Mouse (Mus musculus) megakaryocyte-erythroid progenitor cell, adult 5-6 weeks (primary cell): ENCODE measurements around the gene Adcy5. TPM values are rescaled to one million over a fixed set of nuclear protein-coding genes. Genes with fewer than 3 reads are reported as not detected.

Experiments used
- ATAC-seq: replicated peaks from 2 replicates; pipeline ENCODE4 v1.8.0; 2016; ENCODE audit warnings: mild to moderate bottlenecking, inconsistent platforms; ENCODE audit not compliant: severe bottlenecking, poor library complexity, low FRiP score, low TSS enrichment
- total RNA-seq, 2 experiments: library from RNA; stranded (forward) in 1 of 2; stranded (reverse) in 1 of 2; fragments of 200-1000, 215-1000 nt in 1 of 2; fragments of >200 nt in 1 of 2; fragmentation: Nextera tagmentation in 1 of 2; gene quantifications; 2 replicates each; pipeline ENCODE4 v1.2.3; 2014 to 2017

Gene Adcy5
- total RNA-seq, 2 experiments from 2014 or later, result not detected

DNA sequence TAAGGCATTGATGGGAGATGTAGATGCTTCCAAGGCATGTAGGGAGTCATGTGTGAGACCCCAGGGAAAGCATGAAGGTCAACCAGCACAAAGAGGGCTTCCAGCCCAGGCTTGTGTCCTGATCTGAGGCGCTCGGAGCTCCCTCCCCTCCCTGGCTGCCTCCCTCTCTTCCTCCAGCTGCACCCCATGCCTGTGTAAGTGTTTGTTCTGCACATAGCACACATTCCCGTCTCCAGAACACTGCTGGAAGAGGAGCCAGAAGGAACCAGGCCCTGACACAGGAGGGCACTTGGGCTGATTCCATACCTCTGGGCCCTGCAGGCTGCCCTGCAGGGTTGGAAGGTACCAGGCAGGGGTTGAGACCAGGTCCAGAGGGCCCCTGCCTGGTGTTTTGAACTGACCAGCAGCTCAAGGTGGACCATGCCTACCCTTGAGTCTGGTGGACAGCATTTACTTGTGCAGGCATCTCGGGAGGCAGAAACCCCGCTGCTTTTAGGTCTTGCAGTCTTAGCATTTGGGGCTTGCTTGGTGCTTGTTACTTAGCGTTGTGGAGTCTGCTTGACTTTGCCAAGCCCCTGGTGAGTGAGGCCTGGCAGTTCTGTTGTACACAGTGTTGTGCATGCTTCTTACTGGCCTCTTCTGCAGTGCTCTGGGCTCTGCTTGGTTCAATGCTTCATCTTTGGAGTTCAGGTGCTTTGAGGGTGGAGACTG is 45.2 kb downstream of the Adcy5 start:
- ATAC-seq, result no peak

DNA sequence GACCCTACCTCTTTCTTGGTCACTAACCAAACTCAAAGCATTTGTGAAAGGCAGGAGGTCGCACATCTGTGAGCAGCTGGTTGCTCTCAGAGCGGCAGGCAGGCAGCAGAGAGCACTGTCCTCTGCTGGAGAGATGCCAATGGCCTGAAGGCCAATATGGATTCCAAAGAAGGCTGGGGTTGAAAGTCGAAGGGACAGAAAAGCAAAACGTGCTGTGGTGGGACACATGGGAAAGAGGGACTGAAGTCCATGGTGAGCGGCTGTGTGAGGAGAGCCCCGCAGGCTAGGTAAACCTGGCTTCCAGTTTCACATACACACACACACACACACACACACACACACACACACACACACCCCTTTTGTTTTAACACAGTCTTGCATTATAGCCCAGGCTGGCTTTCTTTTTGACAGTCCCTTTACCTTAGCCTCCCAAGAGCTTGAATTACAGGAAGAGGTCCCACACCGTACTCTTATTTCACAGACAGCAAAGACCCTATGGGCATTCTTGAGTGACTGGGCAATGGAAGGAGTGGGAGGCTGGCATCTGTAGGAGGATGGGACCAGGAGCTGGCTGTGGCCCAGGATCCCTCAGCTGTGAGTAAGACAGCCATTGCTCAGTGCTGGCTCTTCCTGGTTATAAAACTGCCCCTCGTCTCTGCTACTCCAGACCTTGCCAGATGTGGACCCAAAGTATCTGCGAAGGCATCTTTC is 45.9 kb downstream of the Adcy5 start:
- ATAC-seq, result no peak

DNA sequence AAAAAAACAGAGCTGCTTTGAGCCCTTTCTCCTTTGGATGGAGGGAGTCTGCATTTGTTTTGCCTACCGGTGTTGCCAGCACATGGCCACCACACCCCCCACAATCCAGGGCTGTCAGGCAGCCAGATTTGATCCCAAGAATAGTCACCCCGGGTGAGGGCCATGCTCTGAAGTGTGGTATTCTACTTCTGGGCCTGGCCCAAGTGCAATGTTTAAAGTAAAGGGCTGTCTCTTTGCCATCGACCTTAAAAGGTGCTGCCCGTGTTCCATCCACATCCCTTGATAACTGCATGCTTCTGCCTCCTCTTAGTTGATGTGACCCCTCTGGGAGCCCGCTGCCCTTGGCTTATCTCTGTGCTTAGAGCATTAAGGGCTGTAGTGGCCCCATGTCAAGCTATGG is 46.6 kb downstream of the Adcy5 start:
- ATAC-seq, result no peak

DNA sequence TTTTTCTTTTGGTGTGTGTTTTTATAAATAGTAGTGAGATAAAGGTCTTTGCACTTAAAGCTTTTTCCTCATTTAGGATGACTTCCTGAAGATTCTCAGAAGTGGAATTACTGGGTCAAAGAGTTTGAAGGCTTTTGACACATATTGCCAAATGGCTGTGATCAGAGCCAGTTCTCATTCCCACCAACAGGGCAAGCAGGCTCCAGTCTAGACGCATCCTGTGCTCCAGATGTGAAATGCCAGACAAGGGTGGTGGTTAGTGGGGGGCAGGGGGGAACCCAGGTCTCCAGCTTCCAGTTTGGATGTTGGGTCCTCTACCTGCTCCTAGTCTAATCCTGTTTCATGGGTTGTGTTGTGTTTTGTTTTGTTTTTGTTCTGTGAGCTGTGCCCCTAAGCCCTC is 48.8 kb downstream of the Adcy5 start:
- ATAC-seq, result no peak

- ATAC-seq, result no peak
Measured at GRCm38 (mm10) chr16:35205681-35206080, 51.0 kb downstream of the Adcy5 start.

GRCm38 (mm10) chr16:35206426-35206825 is 51.7 kb downstream of the Adcy5 start:
- ATAC-seq, result no peak

GRCm38 (mm10) chr16:35208796-35209195 is 54.1 kb downstream of the Adcy5 start:
- ATAC-seq, result no peak

- ATAC-seq, result no peak
Measured at GRCm38 (mm10) chr16:35209753-35210152, 55.1 kb downstream of the Adcy5 start.

GRCm38 (mm10) chr16:35215047-35215446 is 60.4 kb downstream of the Adcy5 start:
- no peak for ATAC-seq

DNA sequence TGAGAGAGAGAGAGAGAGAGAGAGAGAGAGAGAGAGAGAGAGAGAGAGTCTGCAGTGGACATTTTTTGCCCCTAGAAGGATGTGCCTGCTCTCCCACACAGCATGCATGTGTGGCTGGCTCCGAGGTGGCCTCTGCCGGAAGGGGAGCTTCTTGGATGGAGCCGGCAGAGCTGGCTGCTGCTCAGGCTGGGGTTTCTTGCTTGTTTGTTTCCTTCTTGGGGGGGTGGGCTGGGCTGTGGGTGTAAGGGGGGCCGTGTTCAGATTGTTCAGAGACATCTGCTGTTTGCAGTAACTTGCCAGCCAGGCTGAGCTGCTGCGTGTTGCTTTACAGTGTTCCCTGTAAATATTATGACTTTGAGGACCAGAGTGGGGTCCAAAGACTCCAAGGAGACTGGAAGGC is 60.8 kb downstream of the Adcy5 start:
- ATAC-seq, result no peak

- no peak for ATAC-seq
Measured at GRCm38 (mm10) chr16:35216826-35217491, 62.3 kb downstream of the Adcy5 start.

GRCm38 (mm10) chr16:35220412-35220811 is 65.7 kb downstream of the Adcy5 start:
- no peak for ATAC-seq

DNA sequence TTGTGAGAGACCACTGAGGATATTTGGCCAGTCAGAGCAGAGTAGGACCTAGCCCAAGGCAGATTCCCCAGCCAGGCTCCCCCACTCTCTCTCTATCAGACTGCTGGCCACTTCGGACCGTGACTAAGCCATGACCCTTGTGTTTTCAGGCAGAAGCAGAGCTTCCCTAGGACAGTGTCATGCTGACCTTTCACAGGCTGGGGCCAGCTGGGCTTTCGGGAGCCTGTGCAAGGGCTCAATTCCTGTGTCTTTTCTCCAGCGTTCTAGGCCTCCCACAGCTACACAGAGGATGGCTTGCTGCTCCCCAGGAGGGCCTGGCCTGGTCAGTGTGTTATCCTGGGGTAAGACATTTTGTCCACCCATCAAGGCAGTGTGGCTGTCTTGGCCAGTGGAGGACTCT is 66.9 kb downstream of the Adcy5 start:
- ATAC-seq, result no peak

GRCm38 (mm10) chr16:35223930-35224329 is 69.3 kb downstream of the Adcy5 start:
- no peak for ATAC-seq

DNA sequence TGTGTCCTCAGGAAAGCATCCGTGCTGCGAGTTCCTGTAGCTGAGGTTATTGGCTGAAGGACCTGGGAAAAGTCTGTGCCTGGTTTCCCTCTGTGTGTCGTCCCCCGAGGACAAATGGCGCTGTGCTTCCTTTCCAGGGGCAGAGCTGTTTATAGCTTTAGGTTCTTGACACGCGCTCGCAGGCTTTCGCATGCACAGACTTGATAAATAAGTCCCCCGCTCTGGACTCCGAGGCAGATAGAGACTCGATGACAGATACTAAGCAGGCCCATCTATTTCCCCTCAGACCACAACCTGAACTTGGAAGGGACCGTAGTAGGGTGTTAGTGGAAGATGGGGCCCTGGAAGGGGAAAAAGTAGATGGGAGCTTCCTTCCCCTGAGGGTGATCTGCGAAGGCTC is 70.0 kb downstream of the Adcy5 start:
- no peak for ATAC-seq

- no peak for ATAC-seq
Measured at GRCm38 (mm10) chr16:35229582-35229981, 74.9 kb downstream of the Adcy5 start.

- ATAC-seq, result no peak
Measured at GRCm38 (mm10) chr16:35232153-35232750, 77.6 kb downstream of the Adcy5 start.

DNA sequence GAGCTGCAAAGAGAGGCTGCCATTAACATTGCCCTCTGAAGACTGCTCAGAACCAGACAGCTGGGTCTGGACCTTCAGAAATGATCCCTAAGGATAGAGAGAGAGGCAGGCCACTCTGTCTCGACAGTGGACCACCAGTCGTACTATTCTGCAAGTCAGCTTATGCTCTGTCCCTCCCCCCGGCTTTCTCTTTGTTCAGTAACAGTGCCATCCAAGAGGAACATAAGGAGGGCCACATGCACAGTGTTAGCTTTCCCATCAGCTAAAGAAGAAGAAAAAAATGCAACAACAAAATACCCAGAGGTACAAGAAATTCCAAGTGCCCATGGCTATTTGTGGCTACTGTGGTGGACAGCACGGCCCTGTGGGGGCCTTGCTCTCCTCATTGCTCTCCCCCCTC is 78.7 kb downstream of the Adcy5 start:
- ATAC-seq, result no peak

GRCm38 (mm10) chr16:35237091-35237490 is 82.4 kb downstream of the Adcy5 start:
- no peak for ATAC-seq

GRCm38 (mm10) chr16:35239318-35239965 is 84.8 kb downstream of the Adcy5 start:
- no peak for ATAC-seq
